Mouse (Mus musculus) erythroblast, embryonic 14.5 days (primary cell): ENCODE data around the gene Prep.

Experiments
- GATA1 ChIP-seq: IDR thresholded peaks from 2 replicates; pipeline ENCODE4 v1.6.1; 2012; ENCODE audit warnings: low read length, inconsistent platforms, mixed read lengths
- TAL1 ChIP-seq: IDR thresholded peaks from 3 replicates; pipeline ENCODE4 v1.6.1; 2012; ENCODE audit warnings: low read length, inconsistent platforms, mixed read lengths

GRCm38 (mm10) chr10:45144038-45144817, 77.2 kb downstream of the Prep start:
- TF ChIP-seq GATA1 (no peak), TAL1 (no peak)
